Mouse (Mus musculus) frontal cortex, postnatal 10 days (tissue): ENCODE data around the gene Calu.
"Not testable (repeated sequence)": the region's sequence is repeated elsewhere in the genome, so short reads cannot be mapped to it uniquely, and the experiment has no call there.

ENCODE experiments used
- DNase-seq, 2 experiments: peaks; one replicate each; pipeline ENCODE4 v3.0.0; 2022; ENCODE audit warnings: low spot score in 2 of 2, mixed read lengths in 1 of 2

Calu gene

GRCm38 (mm10) chr6:29362246-29363128 lies 14.6 kb downstream of the Calu start:
- no peak for DNase-seq

- DNase-seq, result no peak
These were observed 15.3 kb downstream of the Calu start for GRCm38 (mm10) chr6:29363129-29363515.

GRCm38 (mm10) chr6:29365277-29365676 lies 17.4 kb downstream of the Calu start:
- DNase-seq, result no peak

- no peak for DNase-seq
These were observed 29.5 kb downstream of the Calu start for GRCm38 (mm10) chr6:29377386-29377785.

GRCm38 (mm10) chr6:29378678-29379077 lies 30.8 kb downstream of the Calu start:
- no peak for DNase-seq

- no peak for DNase-seq
These were observed 32.1 kb downstream of the Calu start for GRCm38 (mm10) chr6:29379954-29380353.

GRCm38 (mm10) chr6:29382442-29382841 lies 34.6 kb downstream of the Calu start:
- DNase-seq, result no peak

GRCm38 (mm10) chr6:29388052-29388518 lies 40.2 kb downstream of the Calu start, which contains the start of gene Opn1sw:
Gene Opn1sw (minus strand): TSS chr6:29388468.
- DNase-seq, result no peak

GRCm38 (mm10) chr6:29388606-29389080 lies 40.8 kb downstream of the Calu start:
- DNase-seq, result peak; percentile 79 to 80

- DNase-seq, result no peak
These were observed 41.6 kb downstream of the Calu start for GRCm38 (mm10) chr6:29389425-29389824.

- not testable (repeated sequence) for DNase-seq
These were observed 42.6 kb downstream of the Calu start for GRCm38 (mm10) chr6:29390500-29390899.

- DNase-seq, result not testable (repeated sequence)
These were observed 43.4 kb downstream of the Calu start for GRCm38 (mm10) chr6:29391241-29391640.

- no peak for DNase-seq
These were observed 43.9 kb downstream of the Calu start for GRCm38 (mm10) chr6:29391802-29392201.

GRCm38 (mm10) chr6:29394286-29394685 lies 46.4 kb downstream of the Calu start:
- DNase-seq, result no peak

GRCm38 (mm10) chr6:29395910-29396713 lies 48.2 kb downstream of the Calu start, which contains the start of gene Ccdc136:
Gene Ccdc136 (plus strand): TSS chr6:29396309.
- peak; percentile 61 to 74 for DNase-seq

- peak; percentile 21 to 40 for DNase-seq
These were observed 49.1 kb downstream of the Calu start for GRCm38 (mm10) chr6:29396714-29397540.

- DNase-seq, result peak in 1 of 2 experiments; percentile 41
These were observed 49.7 kb downstream of the Calu start for GRCm38 (mm10) chr6:29397575-29397974.

GRCm38 (mm10) chr6:29399851-29400250 lies 52.0 kb downstream of the Calu start:
- no peak for DNase-seq

GRCm38 (mm10) chr6:29402693-29403342 lies 54.9 kb downstream of the Calu start:
- DNase-seq, result no peak

GRCm38 (mm10) chr6:29406412-29406811 lies 58.5 kb downstream of the Calu start:
- no peak for DNase-seq

GRCm38 (mm10) chr6:29415446-29415845 lies 67.6 kb downstream of the Calu start:
- DNase-seq, result no peak
